Mouse (Mus musculus) small intestine, adult 2 months (tissue): Measurements from ENCODE around the gene Nup214.

Experiments used
- CTCF ChIP-seq: fragments of 200-500 bp; IDR thresholded peaks from 2 replicates; pipeline ENCODE4 v1.5.1; 2012; ENCODE audit warnings: low read depth, mild to moderate bottlenecking, control low read depth, inconsistent platforms, low read length, moderate library complexity, mixed read lengths; ENCODE audit not compliant: insufficient replicate concordance, insufficient read length; ENCODE audit errors: extremely low read depth
- POLR2A ChIP-seq: fragments of 200-500 bp; IDR thresholded peaks from 2 replicates; pipeline ENCODE4 v1.6.1; 2012; ENCODE audit warnings: low read depth, mild to moderate bottlenecking, control low read depth, inconsistent platforms, low read length, moderate library complexity

DNA sequence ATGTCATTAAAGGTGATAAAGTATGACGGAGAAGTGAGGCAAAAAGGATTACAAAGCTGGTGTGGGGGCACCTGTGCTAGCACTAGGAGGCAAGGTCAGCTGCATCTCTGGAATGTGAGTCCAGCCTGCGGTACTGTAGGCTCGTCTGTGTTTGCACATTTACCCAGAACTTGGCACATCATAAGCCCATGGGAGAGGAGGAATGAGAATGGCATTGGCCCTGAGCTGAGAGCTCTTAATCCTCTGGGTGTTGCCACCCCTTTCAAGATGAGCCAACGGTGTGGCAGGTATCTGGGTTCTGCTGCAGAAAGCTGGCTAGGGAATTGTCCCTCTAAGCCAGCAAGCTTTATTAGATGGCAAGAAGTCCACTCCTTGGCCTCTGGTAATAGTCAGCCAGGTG, 45.5 kb downstream of the Nup214 start:
- TF ChIP-seq CTCF (no peak), POLR2A (no peak)
